Mouse (Mus musculus): Measurements from ENCODE around the gene Fstl3.

Gene Fstl3

DNA sequence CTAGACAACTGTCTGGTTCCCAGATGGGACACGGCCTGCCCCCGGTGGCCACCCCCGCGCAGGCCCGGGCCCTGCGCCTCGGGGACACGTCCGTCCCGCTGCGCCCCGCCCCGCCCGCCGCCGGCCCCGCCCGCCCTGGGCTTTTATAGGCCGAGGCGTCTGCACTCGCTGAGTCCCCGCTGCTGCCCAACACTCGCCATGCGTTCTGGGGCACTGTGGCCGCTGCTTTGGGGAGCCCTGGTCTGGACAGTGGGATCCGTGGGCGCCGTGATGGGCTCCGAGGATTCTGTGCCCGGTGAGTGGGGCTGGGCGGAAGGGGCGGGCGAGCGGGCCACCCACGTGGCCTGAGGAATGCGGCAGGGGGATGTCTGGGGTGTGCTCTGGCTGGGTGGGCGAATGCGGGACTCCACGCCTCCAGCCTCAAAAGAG lies at the start of gene Fstl3:
Gene Fstl3 (plus strand): TSS at position 170 of the 429 bp plus-strand sequence.
- in situ Hi-C loops (cut with MboI; ENCODE audit: low pct_unique_long_range_greater_than_20kb in 1 of 2, low sequenced_read_pairs in 2 of 2, unreplicated experiment in 1 of 2), result no loop called here

DNA sequence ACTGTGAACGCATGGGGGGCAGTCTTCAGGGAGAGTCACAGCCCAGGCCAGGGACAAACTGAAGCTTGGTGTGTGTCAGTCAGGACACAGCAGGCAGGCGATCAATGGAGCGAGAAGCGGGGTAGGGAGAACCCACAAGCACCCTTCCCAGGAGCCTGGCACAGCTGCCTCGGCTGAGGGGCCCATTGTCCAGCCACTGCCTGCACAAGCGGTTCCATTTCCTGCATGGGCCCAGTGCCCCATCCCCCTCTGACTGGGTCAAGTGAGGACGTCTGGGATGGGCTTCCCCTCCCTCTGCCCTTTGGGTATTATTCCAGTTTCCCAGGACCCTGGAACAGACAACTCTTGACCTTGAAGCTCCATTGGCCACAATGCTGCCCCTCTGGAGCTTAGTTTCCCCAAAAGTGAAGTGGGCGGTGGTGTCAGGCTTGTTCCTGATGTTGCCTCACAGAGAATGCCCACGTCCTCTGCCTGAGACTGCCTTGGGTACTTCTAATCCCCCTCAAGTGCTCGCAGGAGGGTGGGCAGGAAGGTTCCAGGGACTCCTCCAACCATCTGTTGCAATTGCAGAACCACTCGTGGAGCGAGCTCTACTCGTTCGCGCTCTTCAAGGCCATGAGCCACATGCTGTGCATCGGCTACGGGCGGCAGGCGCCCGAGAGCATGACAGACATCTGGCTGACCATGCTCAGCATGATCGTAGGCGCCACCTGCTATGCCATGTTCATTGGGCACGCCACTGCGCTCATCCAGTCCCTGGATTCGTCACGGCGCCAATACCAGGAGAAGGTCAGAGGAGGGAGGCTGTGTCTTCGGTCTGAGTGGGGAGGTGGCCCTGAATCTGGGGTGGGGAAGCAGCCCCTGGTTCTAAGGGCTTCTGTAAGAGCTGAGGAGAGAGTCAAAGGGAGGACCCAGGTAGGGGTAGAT lies 48.5 kb upstream of the Fstl3 start:
- in situ Hi-C loops (cut with MboI; ENCODE audit: low pct_unique_long_range_greater_than_20kb in 1 of 2, low sequenced_read_pairs in 2 of 2, unreplicated experiment in 1 of 2), result no loop called here

DNA sequence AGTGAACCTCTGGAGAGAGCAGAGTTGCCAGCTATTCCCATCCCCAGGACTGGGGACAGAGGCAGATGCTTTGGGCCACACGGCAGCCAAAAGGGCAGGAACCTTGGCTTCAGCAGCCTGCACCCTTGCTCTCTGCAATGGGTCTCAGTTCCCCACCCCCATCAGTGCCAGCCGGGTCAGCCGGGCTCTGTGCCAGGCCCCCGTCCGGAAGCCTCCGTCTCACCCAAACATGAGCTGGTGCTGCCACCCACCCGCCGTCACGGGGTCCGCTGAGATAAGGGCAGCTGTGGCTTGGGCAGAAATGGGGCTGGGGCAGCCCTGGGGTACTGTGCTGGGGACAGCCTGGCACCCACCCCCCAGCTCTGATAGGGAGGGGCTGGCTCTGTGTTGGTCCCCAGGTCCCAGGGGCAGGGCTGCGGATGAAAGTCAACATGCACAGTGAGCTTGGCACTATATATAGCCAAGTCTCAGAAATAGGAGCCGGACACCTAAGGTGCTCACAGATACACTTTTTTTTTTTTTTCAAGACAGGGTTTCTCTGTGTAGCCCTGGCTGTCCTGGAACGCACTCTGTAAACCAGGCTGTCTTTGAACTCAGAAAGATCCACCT lies 47.6 kb upstream of the Fstl3 start:
- in situ Hi-C loops (cut with MboI; ENCODE audit: low pct_unique_long_range_greater_than_20kb in 1 of 2, low sequenced_read_pairs in 2 of 2, unreplicated experiment in 1 of 2), result no loop called here

DNA sequence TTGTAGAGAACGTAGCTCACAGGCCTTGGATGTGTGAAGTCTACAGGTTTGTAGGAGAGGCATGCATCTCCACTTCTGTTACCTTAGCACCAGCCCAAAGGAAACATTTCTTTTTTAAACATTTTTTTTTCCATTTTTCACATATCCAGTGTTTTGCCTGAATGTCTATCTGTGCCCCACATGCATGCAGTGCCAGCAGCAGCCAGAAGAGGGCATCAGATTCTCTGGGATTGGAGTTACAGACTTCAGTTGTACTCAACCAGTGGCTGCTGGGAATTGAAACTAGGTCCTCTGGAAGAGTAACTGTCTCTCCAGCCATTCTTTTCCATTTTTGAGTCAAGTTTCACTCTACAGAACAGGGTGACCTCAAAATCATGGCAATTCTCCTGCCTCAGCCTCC lies 44.6 kb upstream of the Fstl3 start:
- in situ Hi-C loops (cut with MboI; ENCODE audit: low pct_unique_long_range_greater_than_20kb in 1 of 2, low sequenced_read_pairs in 2 of 2, unreplicated experiment in 1 of 2), result no loop called here

DNA sequence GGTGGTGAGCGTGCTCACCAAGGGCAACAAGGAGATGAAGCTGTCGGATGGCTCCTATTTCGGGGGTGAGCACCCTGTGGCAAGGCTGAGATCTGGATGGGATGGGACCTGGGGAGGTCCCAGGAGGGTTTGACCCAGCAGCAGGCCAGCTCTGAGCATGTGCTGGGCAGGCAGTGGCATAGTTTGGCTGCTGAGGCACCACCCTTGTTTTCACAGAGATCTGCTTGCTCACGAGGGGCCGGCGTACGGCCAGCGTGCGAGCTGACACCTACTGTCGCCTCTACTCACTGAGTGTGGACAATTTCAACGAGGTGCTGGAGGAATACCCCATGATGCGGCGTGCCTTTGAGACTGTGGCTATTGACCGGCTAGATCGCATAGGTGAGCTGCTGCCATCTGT lies 43.2 kb upstream of the Fstl3 start:
- in situ Hi-C loops (cut with MboI; ENCODE audit: low pct_unique_long_range_greater_than_20kb in 1 of 2, low sequenced_read_pairs in 2 of 2, unreplicated experiment in 1 of 2), result no loop called here

DNA sequence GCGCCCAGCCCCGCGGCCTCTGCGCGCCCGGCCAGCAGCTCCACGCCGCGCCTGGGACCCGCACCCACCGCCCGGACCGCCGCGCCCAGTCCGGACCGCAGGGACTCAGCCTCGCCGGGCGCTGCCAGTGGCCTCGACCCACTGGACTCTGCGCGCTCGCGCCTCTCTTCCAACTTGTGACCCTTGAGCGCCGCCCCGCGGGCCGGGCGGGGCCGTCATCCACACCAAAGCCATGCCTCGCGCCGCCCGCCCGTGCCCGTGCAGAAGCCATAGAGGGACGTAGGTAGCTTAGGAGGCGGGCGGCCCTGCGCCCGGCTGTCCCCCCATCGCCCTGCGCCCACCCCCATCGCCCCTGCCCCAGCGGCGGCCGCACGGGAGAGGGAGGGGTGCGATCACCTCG lies 41.7 kb upstream of the Fstl3 start:
- in situ Hi-C loops (cut with MboI; ENCODE audit: low pct_unique_long_range_greater_than_20kb in 1 of 2, low sequenced_read_pairs in 2 of 2, unreplicated experiment in 1 of 2), result no loop called here

DNA sequence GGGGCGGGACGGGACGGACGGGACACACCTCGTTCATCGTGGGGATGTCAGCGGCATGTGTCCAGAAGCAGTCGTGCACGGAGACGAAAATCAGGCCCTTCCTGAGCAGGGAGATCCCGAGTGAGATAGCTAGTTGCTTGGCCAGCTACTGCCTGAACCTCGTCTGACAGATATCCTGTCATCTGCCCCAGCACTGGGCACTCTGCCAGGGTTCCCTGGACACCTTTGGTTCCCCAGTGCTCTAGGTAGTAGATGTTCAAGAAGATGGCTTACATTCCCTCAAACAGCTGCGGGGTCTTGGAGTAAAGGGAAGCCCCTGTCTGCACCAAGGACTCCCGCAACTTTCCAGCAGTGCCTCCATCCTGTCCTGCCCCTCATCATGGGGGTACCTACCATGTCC lies 40.4 kb upstream of the Fstl3 start:
- in situ Hi-C loops (cut with MboI; ENCODE audit: low pct_unique_long_range_greater_than_20kb in 1 of 2, low sequenced_read_pairs in 2 of 2, unreplicated experiment in 1 of 2), result no loop called here

DNA sequence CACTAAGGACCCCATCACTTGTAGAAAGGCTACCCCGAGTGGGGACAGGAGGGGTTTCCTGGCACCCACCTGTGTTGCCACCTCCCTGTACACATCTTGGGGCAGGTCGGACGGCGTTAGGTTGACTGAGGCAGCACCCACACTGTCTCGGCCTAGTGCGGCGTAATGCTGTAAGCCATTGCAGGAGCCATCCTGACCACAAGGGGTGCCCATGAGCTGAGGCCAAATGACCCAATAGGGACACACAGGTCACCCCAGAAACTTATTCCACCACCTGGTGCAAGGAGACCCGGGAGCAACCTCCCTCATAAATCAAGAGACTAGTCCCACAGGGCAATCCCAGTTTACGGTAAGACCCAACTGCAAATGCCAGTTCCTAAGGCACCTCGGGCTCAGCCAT lies 38.8 kb upstream of the Fstl3 start:
- in situ Hi-C loops (cut with MboI; ENCODE audit: low pct_unique_long_range_greater_than_20kb in 1 of 2, low sequenced_read_pairs in 2 of 2, unreplicated experiment in 1 of 2), result no loop called here

DNA sequence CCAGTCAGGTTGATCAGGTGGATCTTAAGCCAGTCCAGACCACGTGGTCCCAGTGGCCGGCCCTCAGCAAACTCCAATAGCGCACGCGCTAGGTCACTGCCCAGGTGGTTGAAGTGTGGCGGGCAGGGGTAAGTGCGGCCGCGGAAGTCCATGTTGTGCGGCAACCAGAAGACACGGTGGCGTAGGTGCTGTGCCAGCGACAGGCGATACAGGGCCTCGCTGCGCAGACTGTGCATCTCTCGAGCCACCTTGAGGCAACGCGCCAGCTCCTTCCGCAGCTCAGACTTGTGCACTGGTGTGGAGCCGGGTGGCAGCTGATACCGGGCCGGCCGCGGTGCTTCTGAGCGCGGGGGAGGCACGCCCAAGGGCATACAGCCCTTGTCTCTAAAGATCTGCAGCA lies 37.8 kb upstream of the Fstl3 start:
- in situ Hi-C loops (cut with MboI; ENCODE audit: low pct_unique_long_range_greater_than_20kb in 1 of 2, low sequenced_read_pairs in 2 of 2, unreplicated experiment in 1 of 2), result no loop called here

DNA sequence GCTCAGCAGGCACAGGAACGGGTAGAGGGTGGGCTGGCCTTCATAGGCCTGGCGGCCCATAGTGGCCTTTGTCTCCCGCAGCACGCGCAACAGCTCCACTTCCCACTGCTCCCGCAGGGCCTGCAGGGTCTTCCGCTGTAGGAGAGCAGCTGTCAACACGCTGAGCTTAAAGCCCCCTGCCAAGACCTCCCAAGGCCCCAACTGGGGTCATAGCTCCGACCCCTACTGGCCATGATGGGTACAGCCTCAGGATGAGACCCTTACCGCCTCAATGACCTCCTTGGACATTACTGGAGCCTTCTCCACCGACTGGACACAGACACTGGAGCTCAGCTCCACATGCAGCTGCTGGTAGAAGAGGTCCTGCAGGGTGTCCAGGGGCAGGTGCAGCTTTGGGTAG lies 36.2 kb upstream of the Fstl3 start:
- in situ Hi-C loops (cut with MboI; ENCODE audit: low pct_unique_long_range_greater_than_20kb in 1 of 2, low sequenced_read_pairs in 2 of 2, unreplicated experiment in 1 of 2), result no loop called here

DNA sequence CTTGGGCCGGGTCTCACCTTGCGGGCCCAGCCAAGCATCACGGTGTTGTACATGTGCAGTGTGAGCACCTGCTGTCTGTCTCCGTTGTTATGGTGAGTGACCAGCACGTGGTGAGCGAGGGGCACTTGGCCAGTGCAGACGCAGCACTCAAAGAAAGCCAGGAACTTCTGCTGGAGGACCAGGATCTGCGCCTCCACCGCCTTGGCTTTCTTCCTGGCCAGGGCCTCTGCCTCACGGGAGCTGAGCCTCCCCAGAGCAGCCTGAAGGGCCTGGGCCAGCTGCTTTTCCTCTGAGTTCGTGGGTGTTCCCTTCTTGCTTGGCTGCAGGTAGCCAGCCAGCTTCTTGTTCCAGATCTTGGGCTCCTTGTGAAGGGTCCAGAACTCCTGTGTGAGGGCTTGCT lies 33.9 kb upstream of the Fstl3 start:
- in situ Hi-C loops (cut with MboI; ENCODE audit: low pct_unique_long_range_greater_than_20kb in 1 of 2, low sequenced_read_pairs in 2 of 2, unreplicated experiment in 1 of 2), result no loop called here

DNA sequence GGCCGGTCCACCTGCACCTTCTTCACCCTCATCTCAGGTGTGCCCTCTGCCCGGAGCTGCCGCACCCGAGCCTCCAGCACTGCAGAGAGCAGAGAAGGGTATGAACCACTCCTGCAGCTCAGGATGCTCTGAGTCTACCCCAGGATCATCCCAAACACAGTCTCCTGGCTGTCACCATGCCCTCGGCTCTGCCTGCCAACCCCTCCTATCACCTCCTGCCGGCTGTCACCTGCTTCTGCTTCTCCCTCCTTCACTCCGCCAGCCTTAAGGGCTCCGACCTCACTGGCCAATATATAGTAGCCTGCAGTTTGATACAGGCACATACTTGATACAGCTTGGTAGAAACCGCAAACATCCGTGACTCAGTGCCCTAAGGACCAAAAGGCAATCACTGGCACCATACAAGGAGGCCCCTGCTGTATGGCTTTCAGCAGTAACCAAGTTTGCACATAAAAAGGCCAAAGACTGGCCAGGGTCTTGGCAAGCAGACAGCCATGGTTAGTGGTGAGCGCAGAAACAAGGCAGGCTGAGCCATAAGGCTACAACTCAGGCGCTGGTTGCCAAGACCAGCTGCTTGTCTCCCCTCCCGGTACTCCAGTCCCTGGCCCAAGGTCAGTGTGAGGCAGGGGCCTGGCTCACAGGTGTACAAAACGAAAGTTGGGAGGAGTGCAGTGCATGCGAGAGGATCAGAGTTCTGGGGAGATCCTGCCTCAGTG lies 33.3 kb upstream of the Fstl3 start:
- in situ Hi-C loops (cut with MboI; ENCODE audit: low pct_unique_long_range_greater_than_20kb in 1 of 2, low sequenced_read_pairs in 2 of 2, unreplicated experiment in 1 of 2), result no loop called here

DNA sequence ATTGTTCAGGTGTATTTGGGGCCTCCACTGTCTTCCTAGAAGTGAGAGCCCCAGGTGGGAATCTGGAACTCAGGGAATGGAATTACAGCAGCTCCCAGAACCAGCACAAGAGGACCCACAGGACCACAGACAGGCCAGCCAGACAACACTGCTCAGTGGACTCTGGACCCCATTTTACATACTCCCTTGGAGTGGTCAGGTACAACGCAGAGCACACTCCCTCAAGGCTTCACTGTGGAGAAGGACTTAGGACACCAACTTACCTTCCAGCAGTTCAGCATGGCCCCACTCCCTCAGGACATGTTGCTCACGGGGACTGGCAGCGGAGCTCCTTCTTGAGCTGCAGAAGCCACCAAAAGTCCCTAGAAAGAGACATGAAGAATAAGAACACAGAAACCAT lies 31.7 kb upstream of the Fstl3 start:
- in situ Hi-C loops (cut with MboI; ENCODE audit: low pct_unique_long_range_greater_than_20kb in 1 of 2, low sequenced_read_pairs in 2 of 2, unreplicated experiment in 1 of 2), result no loop called here

DNA sequence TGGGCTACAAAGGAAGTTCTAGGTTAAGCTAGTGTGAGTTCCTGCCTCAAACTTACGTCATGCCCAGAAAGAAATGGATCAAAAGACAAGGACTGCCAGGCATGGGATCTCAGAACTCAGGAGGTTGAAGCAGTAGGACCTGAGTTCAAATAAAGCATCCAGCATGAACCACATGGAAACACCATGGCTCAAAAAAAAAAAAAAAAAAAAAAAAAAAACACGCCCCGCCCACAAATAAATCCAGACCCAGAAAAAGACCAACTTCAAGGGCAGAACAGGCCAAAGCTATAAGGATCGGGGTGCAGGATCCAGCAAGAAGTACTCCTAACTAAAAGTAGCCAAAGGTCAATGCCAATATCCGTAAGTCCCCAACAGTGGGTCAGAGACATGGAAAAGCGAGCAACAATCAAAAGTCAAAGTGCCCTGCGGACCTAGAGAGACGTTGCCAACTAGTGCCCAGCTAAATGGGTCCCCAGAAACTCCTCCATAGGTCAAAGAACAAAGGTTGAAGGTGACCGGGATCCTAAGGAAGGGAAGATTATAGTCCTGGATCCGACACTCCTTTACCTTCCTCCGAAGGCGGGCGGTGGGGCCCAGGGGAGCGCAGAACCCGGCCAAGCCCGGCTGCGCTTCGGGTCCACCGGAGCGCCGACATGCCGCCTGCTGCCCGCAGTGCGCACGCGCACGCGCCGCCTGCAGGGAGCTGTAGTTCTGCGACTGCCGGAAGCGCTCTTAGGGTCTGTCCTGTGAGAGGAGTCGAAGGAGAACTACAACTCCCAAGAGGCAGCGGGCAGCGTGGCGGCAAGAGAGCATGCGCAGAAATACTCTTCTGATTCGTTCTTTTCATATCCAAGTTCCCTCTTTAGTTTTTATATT lies 30.9 kb upstream of the Fstl3 start, which contains the start of gene Polrmt:
Gene Polrmt (minus strand): TSS at position 684 of the 876 bp plus-strand sequence.
- in situ Hi-C loops (cut with MboI; ENCODE audit: low pct_unique_long_range_greater_than_20kb in 1 of 2, low sequenced_read_pairs in 2 of 2, unreplicated experiment in 1 of 2), result no loop called here

DNA sequence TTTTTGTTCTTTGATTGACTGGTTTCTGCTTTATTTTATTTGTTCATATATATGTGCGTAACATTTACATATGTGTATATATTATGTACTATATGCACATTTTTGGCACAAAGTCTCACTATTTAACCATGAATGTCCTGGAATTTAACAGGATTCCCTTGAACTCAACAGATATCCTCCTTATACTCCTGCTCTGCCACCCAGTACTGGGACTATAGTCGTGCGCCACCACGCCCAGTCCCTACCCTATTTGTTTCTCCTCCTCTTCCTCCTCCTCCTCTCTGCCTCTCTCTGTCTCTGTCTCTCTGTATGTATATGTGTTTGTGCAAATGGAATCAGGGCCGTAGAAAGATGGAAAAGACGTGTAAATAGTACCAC lies 30.3 kb upstream of the Fstl3 start:
- in situ Hi-C loops (cut with MboI; ENCODE audit: low pct_unique_long_range_greater_than_20kb in 1 of 2, low sequenced_read_pairs in 2 of 2, unreplicated experiment in 1 of 2), result no loop called here

DNA sequence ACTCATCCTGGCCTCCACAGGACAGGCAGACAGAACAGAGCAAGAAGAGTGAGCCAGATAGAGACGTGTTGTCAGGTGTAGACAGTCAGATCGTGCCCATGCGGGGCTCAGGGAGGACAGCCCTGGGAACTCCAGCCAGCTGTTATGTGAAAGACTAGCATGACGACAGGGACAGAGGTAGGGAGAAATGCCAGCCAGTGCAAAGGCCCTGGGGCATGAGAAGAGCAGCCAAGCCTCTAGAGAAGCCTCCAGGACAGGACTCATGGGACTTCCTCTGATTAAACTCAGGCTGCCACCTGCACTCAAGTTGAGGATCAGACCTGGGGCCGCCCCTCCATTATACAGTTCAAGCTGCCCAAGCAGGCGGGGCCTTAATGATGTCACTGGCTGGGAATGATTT lies 28.6 kb upstream of the Fstl3 start:
- in situ Hi-C loops (cut with MboI; ENCODE audit: low pct_unique_long_range_greater_than_20kb in 1 of 2, low sequenced_read_pairs in 2 of 2, unreplicated experiment in 1 of 2), result no loop called here

DNA sequence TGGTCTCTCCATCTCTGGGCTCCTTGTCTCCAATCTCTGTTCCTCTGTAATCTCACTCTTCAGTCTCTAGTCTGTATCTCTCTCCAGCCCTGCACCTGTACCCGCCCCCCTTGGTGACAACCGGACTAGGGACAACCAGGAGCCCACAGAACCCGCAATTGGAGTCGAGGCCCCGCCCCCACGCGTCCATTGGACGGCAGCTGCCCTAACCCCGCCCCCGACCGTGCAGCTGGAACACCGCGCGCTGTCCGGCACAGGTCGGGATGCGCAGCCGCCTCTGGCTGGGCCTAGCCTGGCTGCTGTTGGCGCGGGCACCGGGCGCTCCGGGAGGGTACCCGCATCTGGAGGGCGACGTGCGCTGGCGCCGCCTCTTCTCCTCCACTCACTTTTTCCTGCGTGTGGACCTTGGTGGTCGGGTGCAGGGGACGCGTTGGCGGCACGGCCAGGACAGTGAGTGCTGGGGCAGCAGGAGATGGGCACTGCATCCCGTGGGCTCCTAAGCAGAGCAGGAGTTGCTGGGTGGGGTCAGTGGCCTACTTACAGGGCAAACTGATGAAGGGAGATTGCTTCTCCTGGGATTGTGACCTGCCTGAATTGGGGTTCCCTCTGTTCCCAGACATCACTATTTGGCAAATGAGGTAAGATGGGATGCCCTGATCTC lies 22.1 kb upstream of the Fstl3 start, which contains the start of gene Fgf22:
Gene Fgf22 (plus strand): TSS at position 221 of the 661 bp plus-strand sequence.
- in situ Hi-C loops (cut with MboI; ENCODE audit: low pct_unique_long_range_greater_than_20kb in 1 of 2, low sequenced_read_pairs in 2 of 2, unreplicated experiment in 1 of 2), result no loop called here

DNA sequence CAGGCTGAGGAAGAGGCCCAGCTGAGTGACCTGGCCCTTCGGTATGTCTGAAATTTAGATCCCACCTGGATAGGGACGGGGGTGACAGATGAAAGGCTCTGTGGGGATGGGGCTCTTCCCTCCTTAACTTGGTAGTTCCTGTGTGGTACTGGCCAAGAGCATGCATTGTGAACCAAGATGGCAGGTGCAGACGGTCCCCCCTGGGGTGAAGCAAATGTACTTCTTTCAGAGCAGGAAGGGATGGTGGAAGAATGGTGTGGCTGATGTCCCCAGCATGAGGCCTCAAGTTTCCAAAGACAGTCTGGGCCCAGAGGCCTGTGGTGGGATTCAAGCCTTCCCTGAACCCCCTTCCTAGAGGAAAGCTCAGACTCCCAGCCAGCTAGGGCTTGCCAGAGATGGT lies 21.2 kb upstream of the Fstl3 start:
- in situ Hi-C loops (cut with MboI; ENCODE audit: low pct_unique_long_range_greater_than_20kb in 1 of 2, low sequenced_read_pairs in 2 of 2, unreplicated experiment in 1 of 2), result no loop called here

All from mouse embryonic stem cell (cell line).